Comparison of ENCODE assay signal across 7 mouse cellular contexts in the genomic region with DNA sequence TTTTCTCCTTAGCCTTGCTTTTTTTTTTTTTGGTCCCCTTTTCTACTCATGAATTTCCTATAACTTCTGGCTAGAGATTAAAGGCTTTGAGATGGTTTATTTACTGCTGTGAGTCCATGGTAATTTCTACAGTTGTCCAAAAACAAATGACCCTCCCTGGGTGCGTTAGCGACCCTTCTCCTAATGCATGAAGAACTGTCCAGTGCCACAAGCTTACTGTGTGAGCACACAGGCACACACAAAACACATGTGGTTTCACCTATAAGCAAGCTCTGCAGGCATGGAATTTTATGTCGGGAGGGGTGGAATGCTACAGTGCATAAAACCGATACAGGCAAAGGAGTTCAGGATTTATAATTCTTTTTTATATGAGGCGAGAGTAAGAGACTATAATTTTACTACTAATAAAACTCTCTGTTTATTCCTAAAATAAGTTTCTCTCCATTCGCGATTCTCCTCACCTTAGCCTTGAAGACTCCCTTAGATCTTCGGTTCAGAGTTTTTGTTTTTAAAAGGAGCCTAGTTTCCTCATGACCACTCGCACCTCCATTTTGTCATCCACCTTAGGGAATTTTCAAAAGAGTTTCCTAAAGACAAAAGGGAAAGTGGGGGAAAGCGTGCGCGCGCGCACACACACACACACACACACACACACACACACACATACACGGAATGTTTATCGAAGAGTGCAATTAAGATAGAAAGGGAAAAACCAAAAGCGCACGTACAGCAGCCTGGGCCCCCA. TPM values are rescaled to one million over a fixed set of nuclear protein-coding genes. Genes with fewer than 3 reads are reported as not detected.
A peak's percentile ranks its signal among the peaks of the same experiment; 100 is the strongest.
DNase-seq lines count a peak whose midpoint lies in the region; ATAC-seq and TF ChIP-seq lines count a peak whose summit lies in the region.

No protein-coding gene starts in this region.

- intact Hi-C loops in gastrocnemius, postnatal 36 days (cut with DNase I): no loop called here

- H3K9ac ChIP-seq in neural tube, embryonic 11.5 days (ENCODE audit: low read length): no peak overlapping the region
- H3K9ac ChIP-seq in forebrain, postnatal 0 days: peak overlapping the region; percentile 14; the same call in 1 of the 2 replicates
- H3K9ac ChIP-seq in liver, embryonic 13.5 days: no peak overlapping the region
- H3K9ac ChIP-seq in stomach, postnatal 0 days (ENCODE audit: low read length): no peak overlapping the region

- peak overlapping the region; percentile 26 for H3K4me3 ChIP-seq in neural tube, embryonic 11.5 days (ENCODE audit: low read depth, low read length)
- peak overlapping the region; percentile 12; the same call in 1 of the 2 replicates for H3K4me3 ChIP-seq in forebrain, postnatal 0 days (ENCODE audit: low read depth, low read length)
- peak overlapping the region; percentile 29 for H3K4me3 ChIP-seq in liver, embryonic 13.5 days (replicated peaks)
- peak overlapping the region; percentile 20 for H3K4me3 ChIP-seq in stomach, postnatal 0 days (ENCODE audit: low read depth, low read length)

- DNase-seq in neural tube, embryonic 11.5 days (ENCODE audit: low spot score): no peak
- no peak for DNase-seq in neural tube, embryonic 10.5 days (ENCODE audit: extremely low spot score, low spot score)
- no peak for DNase-seq in forebrain, postnatal 0 days
- no peak for DNase-seq in liver, embryonic 13.5 days
- DNase-seq in stomach, postnatal 0 days (ENCODE audit: low spot score): no peak
- DNase-seq in gastrocnemius, postnatal 36 days: no peak
- no peak for DNase-seq in B cell, adult 2 months

- WGBS in neural tube, embryonic 11.5 days: 2% methylated on average over 18 of the region's 18 CpGs
- 2% methylated on average over 18 of the region's 18 CpGs for WGBS in forebrain, postnatal 0 days
- 6% methylated on average over 18 of the region's 18 CpGs for WGBS in liver, embryonic 13.5 days (ENCODE audit: insufficient replicate concordance)
- WGBS in stomach, postnatal 0 days: 3% methylated on average over 18 of the region's 18 CpGs

- H3K36me3 ChIP-seq in neural tube, embryonic 11.5 days (ENCODE audit: control insufficient read depth, insufficient read depth, low read length): no peaks in the 10 kb centered on the region
- H3K36me3 ChIP-seq in forebrain, postnatal 0 days (ENCODE audit: insufficient read depth): no peaks in the 10 kb centered on the region
- H3K36me3 ChIP-seq in liver, embryonic 13.5 days: no peaks in the 10 kb centered on the region
- no peaks in the 10 kb centered on the region for H3K36me3 ChIP-seq in stomach, postnatal 0 days (ENCODE audit: control insufficient read depth, insufficient read depth, low read length)

- no peak overlapping the region for H3K27ac ChIP-seq in neural tube, embryonic 11.5 days (ENCODE audit: low read depth, low read length)
- no peak overlapping the region for H3K27ac ChIP-seq in forebrain, postnatal 0 days (ENCODE audit: low read depth, low read length)
- no peak overlapping the region for H3K27ac ChIP-seq in liver, embryonic 13.5 days
- no peak overlapping the region for H3K27ac ChIP-seq in stomach, postnatal 0 days (replicated peaks)

- H3K9me3 ChIP-seq in neural tube, embryonic 11.5 days (ENCODE audit: control insufficient read depth, low read length): no peaks in the 10 kb centered on the region
- no peaks in the 10 kb centered on the region for H3K9me3 ChIP-seq in forebrain, postnatal 0 days (ENCODE audit: low read length)
- no peaks in the 10 kb centered on the region for H3K9me3 ChIP-seq in liver, embryonic 13.5 days (replicated peaks)
- no peaks in the 10 kb centered on the region for H3K9me3 ChIP-seq in stomach, postnatal 0 days (ENCODE audit: control insufficient read depth, low read length)

- no peak for ATAC-seq in neural tube, embryonic 11.5 days (ENCODE audit: insufficient read depth, low FRiP score, low TSS enrichment)
- ATAC-seq in forebrain, postnatal 0 days: no peak
- ATAC-seq in liver, embryonic 13.5 days (ENCODE audit: low read depth): no peak
- ATAC-seq in stomach, postnatal 0 days (ENCODE audit: low FRiP score, low TSS enrichment): no peak

- no peak for TF ChIP-seq CTCF in forebrain, postnatal 0 days (IDR thresholded peaks at IDR 0.05; ENCODE audit: low read depth)
- TF ChIP-seq CTCF in stomach, postnatal 0 days (IDR thresholded peaks at IDR 0.05; ENCODE audit: low read depth): no peak

- peaks cover 66% of the 10 kb centered on the region for H3K27me3 ChIP-seq in neural tube, embryonic 11.5 days (ENCODE audit: control insufficient read depth, insufficient read depth, low read length)
- peaks cover 57% of the 10 kb centered on the region for H3K27me3 ChIP-seq in forebrain, postnatal 0 days (ENCODE audit: insufficient read depth, low read length)
- H3K27me3 ChIP-seq in liver, embryonic 13.5 days: peaks cover 89% of the 10 kb centered on the region
- H3K27me3 ChIP-seq in stomach, postnatal 0 days (ENCODE audit: control insufficient read depth, insufficient read depth, low read length): peaks cover 10% of the 10 kb centered on the region; the same call in 1 of the 2 replicates

- no peak for TF ChIP-seq EP300 in stomach, postnatal 0 days (optimal IDR thresholded peaks at IDR 0.05)

- H3K4me1 ChIP-seq in neural tube, embryonic 11.5 days (ENCODE audit: control insufficient read depth, insufficient read depth, low read length): 0 out of 2 replicates have a peak, but pooled peaks cover 3% of the 10 kb centered on the region
- peaks cover 7% of the 10 kb centered on the region; the same call in 1 of the 2 replicates for H3K4me1 ChIP-seq in forebrain, postnatal 0 days (ENCODE audit: insufficient read depth)
- H3K4me1 ChIP-seq in liver, embryonic 13.5 days (replicated peaks): peaks cover 19% of the 10 kb centered on the region
- H3K4me1 ChIP-seq in stomach, postnatal 0 days (replicated peaks; ENCODE audit: control insufficient read depth, insufficient read depth): no peaks in the 10 kb centered on the region

- peak overlapping the region; percentile 34 for H3K4me2 ChIP-seq in neural tube, embryonic 11.5 days (ENCODE audit: low read depth)
- H3K4me2 ChIP-seq in forebrain, postnatal 0 days (ENCODE audit: low read depth): peak overlapping the region; percentile 39
- H3K4me2 ChIP-seq in liver, embryonic 13.5 days: peak overlapping the region; percentile 44
- peak overlapping the region; percentile 46 for H3K4me2 ChIP-seq in stomach, postnatal 0 days (replicated peaks; ENCODE audit: low read depth)

RNA-seq across cellular contexts. Expression of a gene that starts 12.5 kb away (rescaled TPM):
- 0.88 and 1.5 TPM in 2 replicates for polyA plus RNA-seq in neural tube, embryonic 11.5 days (2014; fragmentation: Nextera tagmentation; extraction: Ambion mirVana)
- total RNA-seq in forebrain, postnatal 0 days (2014; rRNA removed): 2.2 and 3.3 TPM in 2 replicates
- 3.7 and 5.2 TPM in 2 replicates for polyA plus RNA-seq in forebrain, postnatal 0 days (2015; fragmentation: Nextera tagmentation; extraction: Ambion mirVana)
- polyA plus RNA-seq in liver, embryonic 13.5 days (2015; fragmentation: Nextera tagmentation; extraction: Ambion mirVana): 0.25 and 0.45 TPM in 2 replicates
- not detected in 2 replicates for polyA plus RNA-seq in stomach, postnatal 0 days (2015; fragmentation: Nextera tagmentation; extraction: Ambion mirVana)
- not detected for total RNA-seq in gastrocnemius, postnatal 36 days (2021)

RNA-seq across cellular contexts. Expression of a gene that starts 27.4 kb away (rescaled TPM):
- not detected in 2 replicates for polyA plus RNA-seq in neural tube, embryonic 11.5 days (2014; fragmentation: Nextera tagmentation; extraction: Ambion mirVana)
- 0.23 TPM in 1 of 2 replicates, not detected in the other for total RNA-seq in forebrain, postnatal 0 days (2014; rRNA removed)
- polyA plus RNA-seq in forebrain, postnatal 0 days (2015; fragmentation: Nextera tagmentation; extraction: Ambion mirVana): not detected in 2 replicates
- polyA plus RNA-seq in liver, embryonic 13.5 days (2015; fragmentation: Nextera tagmentation; extraction: Ambion mirVana): not detected in 2 replicates
- not detected in 2 replicates for polyA plus RNA-seq in stomach, postnatal 0 days (2015; fragmentation: Nextera tagmentation; extraction: Ambion mirVana)
- total RNA-seq in gastrocnemius, postnatal 36 days (2021): not detected

RNA-seq across cellular contexts. Expression of a gene that starts 48.8 kb away (rescaled TPM):
- polyA plus RNA-seq in neural tube, embryonic 11.5 days (2014; fragmentation: Nextera tagmentation; extraction: Ambion mirVana): not detected in 2 replicates
- total RNA-seq in forebrain, postnatal 0 days (2014; rRNA removed): not detected in 2 replicates
- not detected in 2 replicates for polyA plus RNA-seq in forebrain, postnatal 0 days (2015; fragmentation: Nextera tagmentation; extraction: Ambion mirVana)
- polyA plus RNA-seq in liver, embryonic 13.5 days (2015; fragmentation: Nextera tagmentation; extraction: Ambion mirVana): not detected in 2 replicates
- polyA plus RNA-seq in stomach, postnatal 0 days (2015; fragmentation: Nextera tagmentation; extraction: Ambion mirVana): not detected in 2 replicates
- total RNA-seq in gastrocnemius, postnatal 36 days (2021): not detected

RNA-seq across cellular contexts. Expression of a gene that starts 49.2 kb away (rescaled TPM):
- polyA plus RNA-seq in neural tube, embryonic 11.5 days (2014; fragmentation: Nextera tagmentation; extraction: Ambion mirVana): 101 and 108 TPM in 2 replicates
- total RNA-seq in forebrain, postnatal 0 days (2014; rRNA removed): 115 and 135 TPM in 2 replicates
- polyA plus RNA-seq in forebrain, postnatal 0 days (2015; fragmentation: Nextera tagmentation; extraction: Ambion mirVana): 92.6 and 108 TPM in 2 replicates
- polyA plus RNA-seq in liver, embryonic 13.5 days (2015; fragmentation: Nextera tagmentation; extraction: Ambion mirVana): 10.4 and 10.6 TPM in 2 replicates
- polyA plus RNA-seq in stomach, postnatal 0 days (2015; fragmentation: Nextera tagmentation; extraction: Ambion mirVana): 25.4 and 26.1 TPM in 2 replicates
- total RNA-seq in gastrocnemius, postnatal 36 days (2021): 10 to 100 TPM; 14.4 to 14.7 TPM
